Comparison of ENCODE assay signal across 8 mouse cellular contexts in genomic region chr17:3113737-3114357, GRCm38 (mm10). TPM values are rescaled to one million over a fixed set of nuclear protein-coding genes. Genes with fewer than 3 reads are reported as not detected.
DNase-seq lines count a peak whose midpoint lies in the region; ATAC-seq and TF ChIP-seq lines count a peak whose summit lies in the region.

No protein-coding gene starts in this region.

- H3K9ac ChIP-seq in kidney, embryonic 14.5 days (ENCODE audit: low read depth, low read length), result peak overlapping the region; percentile 95
- H3K9ac ChIP-seq in forebrain, embryonic 13.5 days, result peak overlapping the region; percentile 97
- peak overlapping the region; percentile 82 for H3K9ac ChIP-seq in liver, embryonic 14.5 days (replicated peaks)
- H3K9ac ChIP-seq in stomach, embryonic 16.5 days (ENCODE audit: low read length), result peak overlapping the region; percentile 98

- peak overlapping the region; percentile 71 for H3K4me2 ChIP-seq in kidney, embryonic 14.5 days (replicated peaks; ENCODE audit: low read depth, low read length)
- peak overlapping the region; percentile 80 for H3K4me2 ChIP-seq in forebrain, embryonic 13.5 days
- H3K4me2 ChIP-seq in liver, embryonic 14.5 days (ENCODE audit: low read depth), result peak overlapping the region; percentile 78
- H3K4me2 ChIP-seq in stomach, embryonic 16.5 days (ENCODE audit: low read depth, low read length), result peak overlapping the region; percentile 85

- no peak for ATAC-seq in kidney, embryonic 14.5 days (ENCODE audit: low FRiP score, low TSS enrichment)
- 0 out of 2 replicates have a peak, but pooled peaks have one; percentile 1 for ATAC-seq in forebrain, embryonic 13.5 days
- ATAC-seq in liver, embryonic 14.5 days (ENCODE audit: insufficient read depth), result no peak
- ATAC-seq in stomach, embryonic 16.5 days (ENCODE audit: insufficient read depth, low FRiP score), result no peak

- no peaks in the 10 kb centered on the region for H3K36me3 ChIP-seq in kidney, embryonic 14.5 days (ENCODE audit: control insufficient read depth, insufficient read depth, low read length)
- no peaks in the 10 kb centered on the region for H3K36me3 ChIP-seq in forebrain, embryonic 13.5 days (ENCODE audit: poor library complexity, severe bottlenecking)
- no peaks in the 10 kb centered on the region; the same call in none of the 2 replicates for H3K36me3 ChIP-seq in liver, embryonic 14.5 days (replicated peaks; ENCODE audit: control insufficient read depth, insufficient read depth, low read depth)
- H3K36me3 ChIP-seq in stomach, embryonic 16.5 days (ENCODE audit: control insufficient read depth, insufficient read depth, low read length), result no peaks in the 10 kb centered on the region

- TF ChIP-seq CTCF in liver, embryonic 14.5 days (IDR thresholded peaks at IDR 0.05; ENCODE audit: low read depth), result no peak

- DNase-seq in kidney, postnatal 14 days, result no peak
- DNase-seq in NIH3T3 (ENCODE audit: low read depth), result peak; percentile 56
- peak in 2 of 3 experiments; percentile 9 for DNase-seq in liver, embryonic 14.5 days (ENCODE audit: low read depth in 3 of 3, low spot score in 3 of 3)
- DNase-seq in gastrocnemius, adult 8-10 months (ENCODE audit: low spot score in 2 of 2), result no peak
- DNase-seq in testis, postnatal 10 days (ENCODE audit: low spot score), result no peak

- TF ChIP-seq EP300 in liver, embryonic 14.5 days (IDR thresholded peaks at IDR 0.05; ENCODE audit: low read depth), result no peak

- H3K27ac ChIP-seq in kidney, embryonic 14.5 days (ENCODE audit: low read depth, low read length), result peak overlapping the region; percentile 99
- peak overlapping the region; percentile 99 for H3K27ac ChIP-seq in forebrain, embryonic 13.5 days
- peak overlapping the region; percentile 84 for H3K27ac ChIP-seq in liver, embryonic 14.5 days
- H3K27ac ChIP-seq in stomach, embryonic 16.5 days (ENCODE audit: low read length), result peak overlapping the region; percentile 100

- no peaks in the 10 kb centered on the region for H3K27me3 ChIP-seq in kidney, embryonic 14.5 days (ENCODE audit: control insufficient read depth, insufficient read depth, low read length)
- no peaks in the 10 kb centered on the region for H3K27me3 ChIP-seq in forebrain, embryonic 13.5 days
- H3K27me3 ChIP-seq in liver, embryonic 14.5 days (ENCODE audit: control insufficient read depth, insufficient read depth, low read length), result no peaks in the 10 kb centered on the region
- H3K27me3 ChIP-seq in stomach, embryonic 16.5 days (ENCODE audit: control insufficient read depth, insufficient read depth, low read length), result no peaks in the 10 kb centered on the region

- WGBS in kidney, embryonic 14.5 days, result 1% methylated on average over 16 of the region's 16 CpGs
- WGBS in forebrain, embryonic 13.5 days, result under 1% methylated on average over 16 of the region's 16 CpGs
- WGBS in liver, embryonic 14.5 days (ENCODE audit: insufficient replicate concordance), result 2% methylated on average over 16 of the region's 16 CpGs
- WGBS in stomach, embryonic 16.5 days, result 0% methylated on average over 16 of the region's 16 CpGs

- no peaks in the 10 kb centered on the region for H3K9me3 ChIP-seq in kidney, embryonic 14.5 days (ENCODE audit: control insufficient read depth, low read length)
- H3K9me3 ChIP-seq in forebrain, embryonic 13.5 days (replicated peaks), result no peaks in the 10 kb centered on the region
- H3K9me3 ChIP-seq in liver, embryonic 14.5 days (ENCODE audit: control insufficient read depth, low read length), result no peaks in the 10 kb centered on the region
- H3K9me3 ChIP-seq in stomach, embryonic 16.5 days (replicated peaks; ENCODE audit: control insufficient read depth, low read length), result no peaks in the 10 kb centered on the region

- peak overlapping the region; percentile 71 for H3K4me3 ChIP-seq in kidney, embryonic 14.5 days (ENCODE audit: low read length)
- peak overlapping the region; percentile 98 for H3K4me3 ChIP-seq in forebrain, embryonic 13.5 days
- H3K4me3 ChIP-seq in liver, embryonic 14.5 days (ENCODE audit: insufficient read depth in 1 of 2, low read depth in 2 of 2, low read length in 2 of 2), result peak overlapping the region; percentile 83 to 90
- peak overlapping the region; percentile 81 for H3K4me3 ChIP-seq in stomach, embryonic 16.5 days (replicated peaks; ENCODE audit: low read length)

- H3K4me1 ChIP-seq in kidney, embryonic 14.5 days (ENCODE audit: control insufficient read depth, insufficient read depth, low read length), result peaks cover 12% of the 10 kb centered on the region; the same call in 1 of the 2 replicates
- peaks cover 34% of the 10 kb centered on the region for H3K4me1 ChIP-seq in forebrain, embryonic 13.5 days
- H3K4me1 ChIP-seq in liver, embryonic 14.5 days (replicated peaks; ENCODE audit: control insufficient read depth in 2 of 2, insufficient read depth in 2 of 2, low read length in 1 of 2), result peaks cover 6 to 17% of the 10 kb centered on the region in 2 experiments
- H3K4me1 ChIP-seq in stomach, embryonic 16.5 days (ENCODE audit: control insufficient read depth, insufficient read depth, low read length), result peaks cover 14% of the 10 kb centered on the region

RNA-seq across cellular contexts. Expression of gene Scaf8, which starts 0.9 kb away (rescaled TPM):
- 18.7 and 35.9 TPM in 2 replicates for polyA plus RNA-seq in kidney, embryonic 14.5 days (2014; fragmentation: Nextera tagmentation; extraction: Ambion mirVana)
- polyA plus RNA-seq in forebrain, embryonic 13.5 days (2015; fragmentation: Nextera tagmentation; extraction: Ambion mirVana), result 15.7 and 18.2 TPM in 2 replicates
- 7.4 and 10.1 TPM in 2 replicates for polyA plus RNA-seq in liver, embryonic 14.5 days (2012; rRNA removed)
- 8.2 and 8.8 TPM in 2 replicates for polyA plus RNA-seq in liver, embryonic 14.5 days (2014; fragmentation: Nextera tagmentation; extraction: Ambion mirVana)
- polyA plus RNA-seq in stomach, embryonic 16.5 days (2015; fragmentation: Nextera tagmentation; extraction: Ambion mirVana), result 15.7 and 16.4 TPM in 2 replicates
- total RNA-seq in gastrocnemius, adult 8-10 months (2022), result 10 to 100 TPM; 21.0 to 25.8 (median 22.5) TPM

Comparison
In these comparisons a context has a peak if more than half of its experiments do, and no peak if none do; other contexts are left out.
1. DNase-seq: peak in NIH3T3 (single experiment) and liver, embryonic 14.5 days (2 of 3); none in kidney, postnatal 14 days (single experiment), gastrocnemius, adult 8-10 months (0 of 2) and testis, postnatal 10 days (single experiment).
2. Peak in every context shown above with its lines, with median percentiles within 50 percentile points of each other: H3K27ac ChIP-seq, H3K4me2 ChIP-seq, H3K4me3 ChIP-seq and H3K9ac ChIP-seq.